Mouse (Mus musculus) thymus, postnatal 10 days (tissue): ENCODE results near the gene Mcm10.

Experiments used
- DNase-seq, 2 experiments: peaks; one replicate each; pipeline ENCODE4 v3.0.0; 2021; ENCODE audit warnings: low spot score in 2 of 2

Gene Mcm10

DNA sequence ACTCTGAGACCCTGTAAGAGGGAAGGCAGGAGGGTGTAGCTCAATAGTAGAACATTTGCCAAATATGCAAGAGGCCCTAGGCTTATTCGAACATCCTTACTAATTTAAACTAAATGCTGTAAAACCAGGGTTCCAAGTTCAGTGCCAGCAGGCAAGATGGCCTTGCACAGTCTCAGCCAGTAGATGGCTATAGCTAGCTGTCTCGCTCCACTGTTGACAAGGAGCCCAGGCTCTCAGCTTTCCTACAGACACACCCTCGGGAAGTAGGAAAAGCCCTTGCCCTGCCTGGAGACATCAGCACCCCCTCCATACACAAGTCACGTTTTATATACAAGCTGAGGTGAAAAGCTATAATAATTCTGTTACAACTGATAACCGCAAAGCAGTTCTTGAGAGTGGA lies 20.1 kb upstream of the Mcm10 start:
- DNase-seq, result no peak

DNA sequence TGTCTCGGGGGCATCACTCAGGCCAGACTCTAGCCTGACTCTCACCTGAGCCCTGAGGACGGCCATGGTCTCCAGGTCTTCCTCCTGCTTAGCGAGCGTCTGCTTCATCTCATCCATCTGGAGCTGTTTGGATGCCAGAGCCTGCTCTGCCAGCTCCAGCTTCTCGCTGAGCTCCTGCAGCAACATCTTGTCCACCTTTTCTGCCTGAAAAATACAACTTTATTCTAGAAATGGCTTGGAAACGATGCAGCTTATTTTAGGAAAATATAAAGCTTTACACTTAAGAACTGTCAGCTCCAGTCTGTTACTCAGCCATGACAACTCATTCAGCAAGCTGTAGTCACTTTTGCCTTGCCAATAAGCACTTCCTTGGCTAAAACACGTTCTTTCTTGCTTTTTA lies 18.6 kb upstream of the Mcm10 start:
- DNase-seq, result no peak

DNA sequence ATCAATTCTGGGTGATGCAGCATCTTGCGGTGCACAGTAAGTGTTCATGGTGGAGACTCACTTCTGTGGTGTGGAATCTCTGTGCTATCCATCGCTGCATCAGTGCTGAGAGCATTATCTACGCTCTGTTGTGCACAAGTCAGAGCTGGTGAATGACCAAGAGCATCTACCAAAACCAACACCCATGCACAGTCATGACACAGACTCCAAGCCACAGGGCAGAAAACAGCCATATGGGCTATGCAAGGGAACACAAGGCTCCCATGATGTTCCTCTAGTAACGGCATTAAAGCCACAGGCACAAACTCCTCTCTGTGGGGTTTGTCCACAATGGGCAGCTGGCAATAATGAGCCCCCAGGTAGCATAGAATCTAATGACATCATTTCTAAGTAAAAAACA lies 17.2 kb upstream of the Mcm10 start:
- no peak for DNase-seq

DNA sequence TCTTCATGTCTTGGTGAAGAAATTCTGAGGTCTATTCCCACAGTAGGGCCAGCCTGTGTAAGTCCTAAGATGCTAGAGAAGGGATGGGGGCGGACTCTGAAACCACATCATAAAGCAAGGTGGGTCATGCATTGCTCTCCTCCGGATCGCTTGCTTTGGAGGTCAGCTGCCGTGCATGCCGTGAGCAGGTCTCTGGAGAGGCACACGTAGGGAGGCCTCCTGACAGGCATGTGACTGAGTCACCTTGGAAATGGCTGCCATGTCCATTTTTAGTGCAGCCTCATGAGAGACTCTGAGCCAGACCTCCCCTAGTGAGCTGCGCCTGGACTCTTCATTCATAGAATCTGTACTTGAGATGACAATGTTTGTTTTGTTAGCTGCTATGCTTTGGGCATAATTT lies 15.5 kb upstream of the Mcm10 start:
- no peak for DNase-seq

DNA sequence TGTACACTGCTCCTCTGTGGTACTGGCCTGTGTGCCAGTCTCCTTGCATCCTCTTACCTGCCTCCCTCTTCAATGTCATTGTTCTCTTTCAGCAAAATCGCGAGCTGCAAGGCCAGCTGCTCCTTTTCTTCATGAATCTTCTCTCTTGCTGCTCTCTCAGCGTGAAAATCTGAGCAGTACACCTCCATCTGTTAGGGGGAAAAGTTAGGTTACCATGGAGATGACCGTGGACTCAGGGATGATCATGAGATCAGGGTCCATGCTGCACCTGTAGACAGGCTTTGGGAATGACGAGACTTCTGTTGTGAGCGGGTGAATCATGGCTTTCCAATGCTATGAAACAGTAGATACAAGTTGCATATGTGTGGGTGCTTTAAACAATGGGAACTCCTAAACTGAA lies 14.5 kb upstream of the Mcm10 start:
- no peak for DNase-seq

DNA sequence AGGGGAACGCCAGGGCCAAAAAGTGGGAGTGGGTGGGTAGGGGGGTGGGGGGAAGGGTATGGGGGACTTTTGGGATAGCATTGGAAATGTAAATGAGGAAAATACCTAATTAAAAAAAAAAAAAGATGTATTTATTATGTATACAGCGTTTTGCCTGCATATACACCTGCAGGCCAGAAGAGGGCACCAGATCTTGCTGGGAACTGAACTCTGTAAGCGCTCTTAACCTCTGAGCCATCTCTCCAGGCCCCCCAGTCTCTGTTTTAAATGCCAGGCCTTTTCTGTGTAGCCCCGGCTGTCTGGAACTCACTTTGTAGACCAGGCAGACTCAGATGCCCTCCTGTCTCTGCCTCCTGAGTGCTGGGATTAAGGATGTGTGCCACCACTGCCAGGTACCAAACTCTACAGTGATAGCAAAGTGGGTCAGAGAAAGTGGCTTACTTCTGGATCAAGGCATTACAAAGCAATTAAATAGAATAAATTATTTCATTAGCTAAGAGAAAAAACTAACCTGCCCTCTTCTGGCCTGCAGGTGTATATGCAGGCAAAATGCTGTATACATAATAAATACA lies 12.7 kb upstream of the Mcm10 start:
- no peak for DNase-seq

DNA sequence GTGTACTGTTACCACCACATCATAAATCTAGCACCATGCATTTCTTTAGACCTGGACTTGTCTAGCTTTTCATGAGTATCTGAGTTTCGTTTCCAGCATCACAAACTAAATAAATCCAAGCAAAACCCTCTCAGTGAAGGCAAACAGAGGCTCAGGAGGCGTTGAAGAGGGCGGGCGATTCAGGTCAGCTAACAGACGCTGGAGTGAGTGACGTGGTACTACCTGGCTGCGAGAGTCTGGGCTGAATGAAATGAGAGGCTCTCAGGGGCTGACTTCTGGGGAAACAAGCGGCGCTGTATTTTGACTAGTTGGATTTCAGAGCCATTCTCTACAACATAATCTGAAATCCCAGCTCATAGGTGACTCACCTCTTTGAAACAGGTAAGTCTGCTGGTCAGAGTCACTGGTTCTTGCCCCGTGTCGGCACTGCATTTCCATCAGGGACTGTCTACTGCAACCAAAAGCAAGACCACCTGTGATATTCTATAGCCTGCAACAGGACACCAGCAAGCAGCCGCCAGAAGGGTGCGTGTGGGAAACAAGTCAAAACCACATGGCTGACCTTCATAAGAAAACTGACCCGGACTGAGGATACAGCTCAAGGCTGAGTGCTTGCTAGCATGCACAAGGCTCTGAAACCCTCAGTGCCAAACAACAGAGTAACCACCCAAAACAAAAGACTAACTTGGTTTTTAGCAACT lies 11.3 kb upstream of the Mcm10 start:
- DNase-seq, result no peak

DNA sequence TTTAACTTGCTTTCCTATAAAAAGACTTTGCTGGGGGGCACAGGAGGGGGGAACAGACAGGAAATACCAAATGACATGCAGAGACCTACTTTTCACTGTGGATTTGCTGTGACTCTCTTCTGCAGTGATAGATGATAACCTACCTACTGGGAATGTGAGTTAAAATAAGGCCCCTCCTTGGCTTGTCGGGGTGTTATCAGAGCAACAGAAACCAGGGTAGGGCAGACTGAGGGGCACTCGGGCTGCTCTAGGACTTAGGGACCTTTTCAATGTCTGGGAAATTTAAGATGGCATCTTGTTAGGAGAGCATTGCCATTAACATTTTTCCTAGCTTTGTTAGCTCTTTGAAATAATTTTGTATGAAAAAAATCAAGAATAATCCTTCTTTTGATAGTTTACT lies 10.7 kb upstream of the Mcm10 start:
- DNase-seq, result no peak

DNA sequence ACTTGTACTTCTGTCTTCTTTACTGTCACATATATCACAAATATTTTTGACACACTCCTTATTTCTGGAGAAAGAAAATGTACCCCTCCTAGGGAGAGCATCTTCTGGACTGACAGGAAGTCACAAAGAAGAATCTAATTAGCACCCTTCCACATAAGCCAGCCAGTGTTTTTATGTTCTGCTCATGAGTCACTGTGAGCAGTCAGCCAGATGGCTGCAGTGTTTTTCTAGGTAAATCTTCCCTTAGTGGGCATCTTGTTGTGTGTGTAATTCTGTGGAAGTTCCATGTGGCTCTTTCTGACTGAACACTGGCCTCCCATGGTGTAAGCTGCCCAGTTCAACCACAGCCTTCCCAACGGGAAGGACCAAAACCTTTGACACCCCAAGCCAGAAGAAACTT lies 7.1 kb upstream of the Mcm10 start:
- DNase-seq, result no peak

DNA sequence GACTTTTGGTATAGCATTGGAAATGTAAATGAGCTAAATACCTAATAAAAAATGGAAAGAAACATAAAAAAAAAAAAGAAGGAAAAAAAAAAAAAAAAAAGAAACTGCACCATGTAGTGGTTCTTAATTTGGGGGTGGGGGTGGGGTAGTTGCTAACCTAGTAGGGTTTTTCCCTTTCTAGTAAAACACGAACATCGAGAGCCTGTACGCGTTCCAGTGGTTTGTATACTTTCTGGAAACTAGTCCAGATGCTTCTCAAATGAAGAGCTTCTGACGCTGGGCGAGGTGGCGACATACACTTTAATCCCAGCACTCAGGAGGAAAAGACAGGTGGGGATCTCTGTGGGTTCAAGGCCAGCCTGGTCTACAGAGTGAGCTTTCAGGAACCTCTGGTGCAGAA lies 4.3 kb upstream of the Mcm10 start:
- no peak for DNase-seq

DNA sequence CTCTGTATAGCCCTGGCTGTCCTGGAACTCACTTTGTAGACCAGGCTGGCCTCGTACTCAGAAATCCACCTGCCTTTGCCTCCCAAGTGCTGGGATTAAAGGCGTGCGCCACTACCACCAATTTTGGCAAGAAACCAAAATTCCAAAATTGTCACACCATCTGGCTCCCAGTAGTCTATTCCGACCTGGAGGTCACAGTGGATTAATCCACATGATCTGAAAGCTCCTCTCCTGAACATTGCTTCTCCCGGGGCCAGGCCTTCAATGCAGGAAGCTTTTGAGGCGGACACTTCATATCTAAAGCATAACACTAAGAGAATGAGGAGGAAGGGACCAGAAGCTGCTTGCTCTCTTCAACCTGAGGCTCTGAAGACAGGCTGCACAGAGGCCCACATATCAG lies 2.9 kb upstream of the Mcm10 start:
- no peak for DNase-seq

DNA sequence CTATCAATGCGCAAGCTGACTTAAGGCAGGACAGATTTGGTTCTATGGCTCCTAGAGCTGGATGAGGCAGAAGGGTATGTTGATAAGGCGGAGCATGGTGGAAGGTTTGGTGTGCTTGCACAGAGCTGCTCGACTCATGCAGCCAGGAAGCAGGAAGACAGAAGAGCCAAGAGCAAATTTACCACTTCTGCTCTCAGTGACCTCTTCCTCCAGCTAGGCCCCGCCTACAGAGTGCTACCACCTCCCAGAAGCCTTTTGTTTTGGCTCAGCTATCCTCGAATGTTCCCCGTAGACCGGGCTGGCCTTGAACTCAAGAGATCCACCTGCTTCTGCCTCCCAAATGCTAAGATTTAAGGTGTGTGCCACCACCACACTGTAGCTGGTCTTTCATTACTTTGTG lies 2.0 kb upstream of the Mcm10 start:
- DNase-seq, result no peak

DNA sequence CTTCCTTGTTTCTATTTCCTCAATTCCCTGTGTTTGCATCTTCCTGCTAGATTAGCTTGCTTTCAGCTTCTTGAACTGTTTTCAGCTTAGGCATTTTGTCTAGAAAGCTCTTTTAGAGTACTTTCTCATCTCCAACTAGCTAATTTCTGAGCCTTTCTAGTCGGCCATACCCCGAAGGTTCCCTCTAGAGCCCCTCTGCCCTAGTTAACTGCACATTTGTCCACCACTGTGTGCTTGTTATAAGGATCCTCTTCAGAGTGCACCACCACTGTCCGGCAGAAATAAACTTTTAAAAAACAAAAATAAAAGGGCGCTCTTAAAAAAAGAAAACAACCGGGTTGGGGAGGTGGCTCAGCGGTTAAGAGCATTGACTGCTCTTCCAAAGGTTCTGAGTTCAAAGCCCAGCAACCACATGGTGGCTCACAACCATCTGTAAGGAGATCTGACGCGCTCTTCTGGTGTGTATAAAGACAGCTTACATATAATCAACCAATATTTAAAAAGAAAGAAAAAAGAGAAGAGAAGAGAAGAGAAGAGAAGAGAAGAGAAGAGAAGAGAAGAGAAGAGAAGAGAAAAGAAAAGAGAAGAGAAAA lies 597 bp downstream of the Mcm10 start:
- no peak for DNase-seq

DNA sequence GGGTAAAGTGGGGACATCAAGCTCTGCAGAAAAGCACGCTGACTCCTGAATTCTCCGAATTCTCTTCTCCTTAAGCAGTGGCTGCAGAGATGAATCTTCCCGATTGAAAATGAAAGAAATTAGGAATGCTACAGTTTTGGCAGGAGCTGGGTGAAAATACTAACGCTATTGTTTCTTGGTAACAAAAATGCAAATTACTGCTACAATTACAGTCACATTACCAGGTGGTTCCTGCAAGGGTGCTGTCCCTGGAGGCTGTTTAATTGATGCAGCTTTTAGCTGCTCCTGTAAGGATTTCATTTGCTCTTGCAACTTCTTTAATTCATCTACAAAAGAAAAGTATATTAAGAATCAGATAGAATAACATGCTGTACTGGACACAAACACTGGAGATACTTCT lies 5.5 kb downstream of the Mcm10 start:
- DNase-seq, result no peak

DNA sequence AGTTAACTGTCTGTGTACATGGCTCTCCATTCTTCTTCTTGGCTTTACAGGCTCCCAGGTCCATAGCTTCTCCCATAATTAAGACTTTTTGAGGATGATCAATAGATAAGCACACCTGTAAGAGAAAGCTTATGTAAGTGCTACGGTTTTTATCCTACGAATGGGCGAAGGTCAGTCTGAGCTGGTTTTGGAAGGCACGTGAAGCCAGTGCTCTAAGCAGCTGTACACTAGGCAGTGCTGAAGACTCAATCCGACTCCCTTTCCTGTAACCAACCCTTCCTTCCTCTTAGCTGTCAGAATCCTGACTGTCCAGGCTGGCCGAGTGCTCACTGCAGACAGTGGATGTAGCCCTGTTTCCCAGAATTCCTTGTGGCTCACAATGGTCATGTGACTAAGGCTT lies 11.3 kb downstream of the Mcm10 start:
- DNase-seq, result no peak

DNA sequence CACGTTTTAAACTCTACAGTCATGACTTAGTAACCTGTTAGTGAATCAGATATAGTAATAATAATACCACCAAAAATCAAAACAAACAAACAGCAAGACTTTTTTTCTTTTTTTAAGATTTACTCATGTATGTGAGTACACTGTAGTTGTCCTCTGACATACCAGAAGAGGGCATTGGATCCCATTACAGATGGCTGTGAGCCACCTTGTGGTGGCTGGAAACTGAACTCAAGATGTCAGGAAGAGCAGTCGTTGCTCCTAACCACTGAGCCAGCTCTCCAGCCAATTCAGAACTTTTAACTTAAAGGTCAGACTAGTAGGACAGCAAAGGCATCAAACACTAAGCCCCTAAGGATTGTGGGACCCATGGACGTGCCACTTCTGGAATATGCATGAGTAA lies 13.7 kb downstream of the Mcm10 start:
- DNase-seq, result no peak

DNA sequence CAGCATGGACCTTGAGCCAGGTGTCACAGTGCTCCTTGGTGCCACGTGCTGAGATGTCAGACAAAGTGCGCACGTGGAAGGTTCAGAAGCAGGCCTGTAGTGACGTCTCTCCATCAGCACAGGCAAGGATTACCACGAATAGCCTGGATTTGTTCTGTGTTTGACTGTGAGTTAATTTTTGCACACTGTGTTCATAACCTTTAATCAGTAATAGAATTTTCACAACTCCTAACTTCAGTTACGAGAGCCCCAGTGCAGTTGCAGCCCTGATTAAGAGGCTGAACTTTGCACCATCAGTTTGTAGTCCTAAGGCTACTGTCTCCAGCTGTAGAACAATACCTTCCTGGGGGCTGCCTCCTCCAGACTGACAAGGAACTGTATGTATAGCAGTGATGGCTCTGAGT lies 16.2 kb downstream of the Mcm10 start:
- DNase-seq, result no peak

DNA sequence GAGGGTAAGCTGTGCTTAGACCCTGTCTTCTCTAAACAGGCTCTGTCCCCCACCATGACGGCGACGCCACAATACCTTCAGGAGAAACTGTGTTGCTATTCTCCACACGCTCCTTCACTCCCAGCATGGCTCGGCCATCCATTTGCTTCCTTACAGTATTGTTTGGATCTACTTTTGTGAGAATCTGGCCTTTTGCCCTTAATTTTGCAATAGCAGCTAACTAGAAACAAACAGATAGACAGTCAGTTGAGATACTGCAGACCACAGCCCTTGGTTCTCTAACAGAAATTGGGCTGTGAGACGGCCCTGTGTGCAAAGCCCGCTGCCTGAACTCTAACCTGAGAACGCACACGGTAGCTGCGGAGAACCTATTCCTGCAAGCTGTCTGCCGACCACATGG lies 16.9 kb downstream of the Mcm10 start:
- no peak for DNase-seq

DNA sequence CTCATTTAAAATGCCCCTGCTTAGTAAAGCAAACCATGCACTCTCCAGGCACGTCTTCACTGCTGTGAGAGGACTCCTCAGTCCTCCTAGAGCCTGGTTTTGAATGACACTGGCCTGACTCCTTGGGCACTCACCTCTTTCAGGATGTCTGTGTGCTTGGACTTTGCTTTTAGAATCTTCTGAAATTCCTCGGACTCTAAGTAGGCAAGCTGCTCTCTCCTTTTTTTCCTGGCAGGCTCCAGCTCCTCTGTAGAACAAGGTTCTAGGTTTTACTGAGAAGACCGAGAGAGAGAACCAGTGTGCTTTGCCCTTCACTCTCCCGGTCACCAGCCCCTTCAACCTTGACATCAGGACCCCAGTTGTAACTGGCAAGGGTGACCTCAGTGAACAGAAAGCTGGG lies 18.2 kb downstream of the Mcm10 start:
- DNase-seq, result no peak

DNA sequence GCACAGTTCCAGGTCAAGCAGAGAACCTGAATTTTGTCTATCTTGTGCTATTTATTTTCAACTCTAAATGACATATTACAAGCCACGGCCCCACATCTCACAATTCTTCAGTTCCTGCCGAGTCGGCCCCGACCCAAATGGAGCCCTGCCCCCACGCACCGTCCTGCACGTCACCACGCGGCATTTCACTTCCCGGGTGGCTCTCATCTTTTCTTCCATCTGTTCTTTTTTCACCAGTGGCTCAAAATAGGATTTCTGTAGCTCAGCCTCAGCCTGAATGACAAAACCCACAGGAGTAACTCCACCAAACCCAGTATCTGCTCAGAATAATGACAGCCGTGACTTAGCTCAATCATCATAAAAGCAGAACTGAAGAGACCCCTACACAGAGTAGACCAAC lies 19.0 kb downstream of the Mcm10 start:
- DNase-seq, result no peak

DNA sequence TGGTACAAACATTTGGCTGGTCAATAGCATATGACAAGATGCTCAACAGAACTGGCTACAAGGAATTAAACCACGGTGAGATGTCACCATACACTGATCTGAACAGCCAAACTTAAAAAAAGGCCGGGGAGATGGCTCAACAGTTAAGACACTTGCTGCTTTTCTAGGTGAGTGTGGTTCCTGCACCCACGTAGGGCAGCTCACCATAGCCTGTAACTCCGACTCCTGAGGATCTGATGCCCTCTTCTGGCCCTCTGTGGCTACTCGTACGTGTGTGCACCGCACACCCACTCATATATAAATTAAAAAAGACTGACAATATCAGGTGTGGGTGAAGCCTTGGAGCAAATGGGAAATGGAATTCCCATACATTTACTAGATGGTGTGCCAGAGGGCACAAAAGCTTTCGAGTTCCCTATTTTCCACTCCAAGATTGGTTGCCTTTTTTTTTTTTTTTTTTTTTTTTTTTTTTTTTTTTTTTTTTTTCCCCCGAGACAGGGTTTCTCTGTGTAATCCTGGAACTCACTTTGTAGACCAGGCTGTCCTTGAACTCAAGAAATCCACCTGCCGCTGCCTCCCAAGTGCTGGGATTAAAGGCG lies 23.7 kb downstream of the Mcm10 start:
- DNase-seq, result no peak

DNA sequence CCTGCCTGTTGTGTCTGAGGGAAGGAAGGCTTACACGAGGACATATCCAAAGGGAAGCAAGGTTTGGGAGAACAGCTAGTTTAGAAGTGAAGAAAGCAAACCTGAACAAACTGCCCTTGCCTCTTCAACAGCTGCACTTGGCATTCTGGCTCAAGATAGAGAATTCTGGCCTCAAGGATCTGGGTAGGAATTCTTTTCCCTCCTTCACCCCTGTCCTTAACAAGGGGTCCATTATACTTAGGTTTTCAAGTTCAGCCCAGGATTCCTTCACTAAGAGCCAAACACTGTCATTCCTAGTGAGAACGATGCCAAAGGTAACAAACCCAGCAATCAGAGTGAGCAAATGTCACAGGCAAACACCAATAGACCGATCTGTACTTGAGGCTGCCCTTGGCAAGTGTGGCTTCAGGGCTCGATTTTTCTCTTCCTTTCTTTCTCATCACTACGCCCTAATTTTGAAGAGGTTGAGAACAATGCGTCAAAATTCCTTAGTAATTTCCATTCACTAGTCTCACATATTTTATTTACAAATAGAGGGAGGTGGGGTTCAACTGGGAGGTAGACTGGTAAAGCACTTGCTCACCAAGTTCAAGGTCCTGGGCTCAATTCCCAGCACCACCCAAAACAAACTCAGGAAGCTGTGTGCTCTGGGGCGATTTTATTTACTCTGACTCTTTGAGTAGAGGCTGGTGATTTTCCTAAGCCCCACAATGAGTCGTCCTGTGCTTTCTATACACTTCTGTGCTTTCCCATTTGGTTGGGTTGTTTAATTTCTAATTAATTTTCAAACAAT lies 25.0 kb downstream of the Mcm10 start:
- no peak for DNase-seq

DNA sequence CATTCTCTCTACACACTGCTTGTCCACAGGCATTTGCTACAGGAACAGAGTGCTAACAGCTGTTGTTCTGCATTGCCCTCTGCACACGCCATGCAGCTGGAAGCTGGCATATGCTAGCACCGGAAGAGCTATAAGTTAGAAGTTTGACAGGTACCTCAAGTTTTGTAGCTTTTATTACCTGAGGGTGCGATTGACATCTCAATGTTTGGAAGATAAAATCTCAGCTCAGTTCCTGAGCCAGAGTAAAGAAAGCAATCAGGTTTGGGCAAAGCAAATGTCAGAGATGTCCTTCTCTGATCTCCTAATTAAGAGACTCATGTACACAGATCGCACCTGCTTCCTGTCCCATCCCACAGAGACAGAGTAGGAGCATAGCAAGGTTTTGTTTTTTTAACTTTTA lies 25.8 kb downstream of the Mcm10 start:
- no peak for DNase-seq
